Mouse (Mus musculus): ENCODE measurements around the gene Trim80.

- TF ChIP-seq POLR2A (IDR thresholded peaks at IDR 0.05; ENCODE audit: insufficient read length, low read depth) = no peak
- no peak for TF ChIP-seq USF1 (IDR thresholded peaks at IDR 0.05; ENCODE audit: low read depth)
- TF ChIP-seq MYOG (IDR thresholded peaks at IDR 0.05; ENCODE audit: control insufficient read depth in 1 of 3, insufficient read depth in 1 of 3, insufficient read length in 2 of 3, low read depth in 2 of 3) = no peak
- no peak for TF ChIP-seq TCF12 (IDR thresholded peaks at IDR 0.05; ENCODE audit: insufficient read depth, poor library complexity, severe bottlenecking)
- no peak for TF ChIP-seq CEBPB (IDR thresholded peaks at IDR 0.05; ENCODE audit: insufficient read depth, poor library complexity, severe bottlenecking)
- no peak for TF ChIP-seq MAX (IDR thresholded peaks at IDR 0.05; ENCODE audit: low read depth)
- TF ChIP-seq POLR2AphosphoS2 (IDR thresholded peaks at IDR 0.05; ENCODE audit: insufficient read length, low read depth) = no peak
These were observed 33.4 kb downstream of the Trim80 start for GRCm38 (mm10) chr11:115473626-115474275.
